Mouse (Mus musculus) MEL (cell line): ENCODE measurements around the gene Cdc27. TPM values are rescaled to one million over a fixed set of nuclear protein-coding genes. Genes with fewer than 3 reads are reported as not detected.

ENCODE experiments used
- DNase-seq: peaks from one replicate; pipeline ENCODE4 v3.0.0; 2011; ENCODE audit warnings: low read depth, low spot score
- H3K27ac ChIP-seq: 2 replicates; pipeline ENCODE4 v1.5.1; 2012; ENCODE audit warnings: low read depth, mild to moderate bottlenecking, control low read depth, low read length, moderate library complexity; ENCODE audit not compliant: control insufficient read depth
- H3K27me3 ChIP-seq, 2 experiments: fragments of 150-350 bp in 1 of 2; sonication (generic) in 1 of 2; 2 replicates each; pipeline ENCODE4 v1.6.1; 2012; ENCODE audit warnings: low read length in 2 of 2, mild to moderate bottlenecking in 2 of 2, improper control_type of control experiment in 1 of 2, moderate library complexity in 1 of 2; ENCODE audit not compliant: insufficient read depth in 2 of 2, control insufficient read depth in 1 of 2
- H3K36me3 ChIP-seq, 2 experiments: 2 replicates each; pipeline ENCODE4 v1.6.1; 2012 to 2014; ENCODE audit warnings: low read length in 2 of 2, improper control_type of control experiment in 1 of 2, inconsistent platforms in 1 of 2, mild to moderate bottlenecking in 1 of 2; ENCODE audit not compliant: insufficient read depth in 2 of 2, control insufficient read depth in 1 of 2
- H3K4me1 ChIP-seq, 2 experiments: fragments of 150-350 bp in 1 of 2; sonication (generic) in 1 of 2; 2 replicates each; pipeline ENCODE4 v1.6.1; 2012; ENCODE audit warnings: low read length in 2 of 2, improper control_type of control experiment in 1 of 2, mild to moderate bottlenecking in 1 of 2; ENCODE audit not compliant: insufficient read depth in 2 of 2, control insufficient read depth in 1 of 2
- H3K4me3 ChIP-seq, 2 experiments: fragments of 150-350 bp in 1 of 2; sonication (generic) in 1 of 2; 2 replicates each; pipeline ENCODE4 v1.5.1; 2012; ENCODE audit warnings: low read depth in 2 of 2, low read length in 2 of 2, mild to moderate bottlenecking in 2 of 2, moderate library complexity in 2 of 2, control low read depth in 1 of 2, improper control_type of control experiment in 1 of 2; ENCODE audit not compliant: control insufficient read depth in 1 of 2, insufficient read depth in 1 of 2
- H3K79me2 ChIP-seq: 2 replicates; pipeline ENCODE4 v1.6.1; 2012; ENCODE audit warnings: mild to moderate bottlenecking, low read length, moderate library complexity; ENCODE audit not compliant: control insufficient read depth, poor library complexity, insufficient read depth
- H3K9ac ChIP-seq: 2 replicates; pipeline ENCODE4 v1.6.1; 2012; ENCODE audit warnings: low read depth, mild to moderate bottlenecking, control low read depth, low read length, moderate library complexity; ENCODE audit not compliant: control insufficient read depth, poor library complexity, severe bottlenecking
- H3K9me3 ChIP-seq: fragments of 150-350 bp; sonication (generic); replicated peaks from 2 replicates; pipeline ENCODE4 v1.6.1; 2012; ENCODE audit warnings: mild to moderate bottlenecking, low read length, improper control_type of control experiment, moderate library complexity; ENCODE audit not compliant: insufficient read depth
- BHLHE40 ChIP-seq: IDR thresholded peaks from 2 replicates; pipeline ENCODE4 v1.6.1; 2012; ENCODE audit warnings: low read depth, mild to moderate bottlenecking, inconsistent platforms, low read length, improper control_type of control experiment, borderline replicate concordance
- CHD2 ChIP-seq: IDR thresholded peaks from 2 replicates; pipeline ENCODE4 v1.6.1; 2011; ENCODE audit warnings: low read length, improper control_type of control experiment
- E2F4 ChIP-seq: IDR thresholded peaks from 2 replicates; pipeline ENCODE4 v1.6.1; 2011; ENCODE audit warnings: low read depth, low read length, improper control_type of control experiment, borderline replicate concordance
- GABPA ChIP-seq: IDR thresholded peaks from 2 replicates; pipeline ENCODE4 v1.6.1; 2012; ENCODE audit warnings: low read depth, mild to moderate bottlenecking, inconsistent platforms, low read length, improper control_type of control experiment, moderate library complexity
- GATA1 ChIP-seq: IDR thresholded peaks from 2 replicates; pipeline ENCODE4 v1.6.1; 2011; ENCODE audit warnings: low read depth, low read length, improper control_type of control experiment
- KAT2A ChIP-seq: conservative IDR thresholded peaks from 2 replicates; pipeline ENCODE4 v1.6.1; 2012; ENCODE audit warnings: low read depth, low read length, improper control_type of control experiment, inconsistent platforms
- MEF2A ChIP-seq: IDR thresholded peaks from 2 replicates; pipeline ENCODE4 v1.6.1; 2014; ENCODE audit warnings: low read depth, mild to moderate bottlenecking, inconsistent platforms, low read length, improper control_type of control experiment; ENCODE audit not compliant: poor library complexity, insufficient replicate concordance, severe bottlenecking; ENCODE audit errors: extremely low read depth
- MYC ChIP-seq: IDR thresholded peaks from 2 replicates; pipeline ENCODE4 v1.6.1; 2011; ENCODE audit warnings: low read depth, mild to moderate bottlenecking, low read length, improper control_type of control experiment, moderate library complexity
- POLR2AphosphoS2 ChIP-seq: IDR thresholded peaks from 2 replicates; pipeline ENCODE4 v1.6.1; 2011; ENCODE audit warnings: low read length, improper control_type of control experiment
- RCOR1 ChIP-seq: IDR thresholded peaks from 2 replicates; pipeline ENCODE4 v1.6.1; 2012; ENCODE audit warnings: low read depth, mild to moderate bottlenecking, inconsistent platforms, low read length, improper control_type of control experiment
- SMC3 ChIP-seq: IDR thresholded peaks from 2 replicates; pipeline ENCODE4 v1.6.1; 2011; ENCODE audit warnings: low read depth, low read length, improper control_type of control experiment
- TBP ChIP-seq: IDR thresholded peaks from 2 replicates; pipeline ENCODE4 v1.8.0; 2011; ENCODE audit warnings: low read depth, low read length, improper control_type of control experiment
- USF1 ChIP-seq: IDR thresholded peaks from 2 replicates; pipeline ENCODE4 v1.6.1; 2014; ENCODE audit warnings: low read depth, mild to moderate bottlenecking, inconsistent platforms, low read length, improper control_type of control experiment, moderate library complexity
- USF2 ChIP-seq, 2 experiments: IDR thresholded peaks; 2 replicates each; pipeline ENCODE4 v1.6.1; 2011 to 2012; ENCODE audit warnings: improper control_type of control experiment in 2 of 2, low read length in 2 of 2, borderline replicate concordance in 1 of 2, inconsistent platforms in 1 of 2, low read depth in 1 of 2, mild to moderate bottlenecking in 1 of 2; ENCODE audit not compliant: insufficient read depth in 1 of 2
- ZMIZ1 ChIP-seq: IDR thresholded peaks from 2 replicates; pipeline ENCODE4 v1.6.1; 2012; ENCODE audit warnings: low read depth, mild to moderate bottlenecking, inconsistent platforms, low read length, improper control_type of control experiment, moderate library complexity
- ZNF384 ChIP-seq: IDR thresholded peaks from 2 replicates; pipeline ENCODE4 v1.6.1; 2012; ENCODE audit warnings: low read depth, mild to moderate bottlenecking, inconsistent platforms, low read length, improper control_type of control experiment
- polyA plus RNA-seq, 2 experiments: library from polyadenylated mRNA; stranded (reverse) in 1 of 2; unstranded in 1 of 2; fragments of >175 nt in 1 of 2; fragments of >200 nt in 1 of 2; gene quantifications; 2 replicates each; pipeline versions ENCODE4 v1.2.1 to v1.2.4; 2012; ENCODE audit warnings: low replicate concordance in 2 of 2, low read depth in 1 of 2; ENCODE audit not compliant: insufficient read length in 2 of 2, insufficient read depth in 1 of 2, missing spikeins in 1 of 2
- total RNA-seq: library from RNA; depleted of rRNA; stranded (reverse); fragments of 300-350 nt; gene quantifications from 2 replicates; pipeline ENCODE4 v1.2.3, GENCODE M21; 2012

The Cdc27 gene
- total and polyA plus RNA-seq, 3 experiments = 24.4 to 180 (median 30.4) TPM

GRCm38 (mm10) chr11:104578074-104578473 lies 27.7 kb upstream of the Cdc27 start:
- DNase-seq = no peak
- no peak for TF ChIP-seq GATA1
- TF ChIP-seq ZNF384 = no peak
- TF ChIP-seq CHD2 = no peak
- TF ChIP-seq MYC = no peak
- no peak for TF ChIP-seq USF1
- no peak for TF ChIP-seq GABPA
- H3K9me3 ChIP-seq = no peaks in the 10 kb centered on the region
- H3K27ac ChIP-seq = no peak overlapping the region
- no peaks in the 10 kb centered on the region for H3K36me3 ChIP-seq
- no peak overlapping the region for H3K9ac ChIP-seq
- peaks cover 0 to 2% of the 10 kb centered on the region in 2 experiments; a peak in 1 of 4 replicates for H3K27me3 ChIP-seq
- H3K4me3 ChIP-seq = no peak overlapping the region
- H3K79me2 ChIP-seq = no peaks in the 10 kb centered on the region
- H3K4me1 ChIP-seq = no peaks in the 10 kb centered on the region

- Histone ChIP-seq H3K27me3 (peaks cover 0 to 2% of the 10 kb centered on the region in 2 experiments; a peak in 1 of 4 replicates), H3K27ac (no peak overlapping the region)
- TF ChIP-seq TBP (no peak), SMC3 (no peak), USF1 (no peak), MYC (no peak), KAT2A (no peak), POLR2AphosphoS2 (no peak), E2F4 (no peak), ZMIZ1 (no peak), BHLHE40 (no peak), RCOR1 (no peak), MEF2A (no peak), USF2 (IDR thresholded peaks at IDR 0.05; ENCODE audit: borderline replicate concordance in 1 of 2, insufficient read depth in 1 of 2, low read depth in 1 of 2, low read length in 2 of 2) (no peak)
Observed at GRCm38 (mm10) chr11:104576772-104577612, 26.6 kb upstream of the Cdc27 start.

More at GRCm38 (mm10) chr11:104576772-104577612, 26.6 kb upstream of the Cdc27 start:
- Histone ChIP-seq H3K9me3 (no peaks in the 10 kb centered on the region), H3K79me2 (no peaks in the 10 kb centered on the region), H3K4me3 (no peak overlapping the region), H3K4me1 (no peaks in the 10 kb centered on the region), H3K9ac (no peak overlapping the region), H3K36me3 (no peaks in the 10 kb centered on the region)
- DNase-seq = no peak
